8 mouse cellular contexts compared by ENCODE assay signal in genomic region chr5:138755121-138755452, GRCm38 (mm10). TPM values are rescaled to one million over a fixed set of nuclear protein-coding genes. Genes with fewer than 3 reads are reported as not detected.
DNase-seq lines count a peak whose midpoint lies in the region; ATAC-seq and TF ChIP-seq lines count a peak whose summit lies in the region.

No protein-coding gene starts in this region.

- ATAC-seq in cerebellum, adult (ENCODE audit: insufficient number of reproducible peaks, low FRiP score, low TSS enrichment) = 0 out of 2 replicates have a peak, but pooled peaks have one; percentile 5
- no peak for ATAC-seq in lung, postnatal 0 days
- no peak for ATAC-seq in limb, embryonic 11.5 days (ENCODE audit: insufficient number of reproducible peaks, low FRiP score, low TSS enrichment, low read depth)
- no peak for ATAC-seq in neural tube, embryonic 15.5 days (ENCODE audit: low FRiP score)
- ATAC-seq in inflammation-experienced regulatory T-cells, adult 6 months = no peak

- H3K9me3 ChIP-seq in lung, postnatal 0 days (ENCODE audit: low read length) = no peaks in the 10 kb centered on the region
- no peaks in the 10 kb centered on the region for H3K9me3 ChIP-seq in limb, embryonic 11.5 days (ENCODE audit: control insufficient read depth, low read length)
- no peaks in the 10 kb centered on the region for H3K9me3 ChIP-seq in neural tube, embryonic 15.5 days (replicated peaks)

- no peaks in the 10 kb centered on the region for H3K36me3 ChIP-seq in lung, postnatal 0 days (ENCODE audit: insufficient read depth, low read length)
- no peaks in the 10 kb centered on the region for H3K36me3 ChIP-seq in limb, embryonic 11.5 days (ENCODE audit: control insufficient read depth, insufficient read depth, low read length)
- peaks cover 15% of the 10 kb centered on the region for H3K36me3 ChIP-seq in neural tube, embryonic 15.5 days

- H3K27me3 ChIP-seq in lung, postnatal 0 days (replicated peaks; ENCODE audit: insufficient read depth, low read length) = peaks cover 11% of the 10 kb centered on the region
- H3K27me3 ChIP-seq in limb, embryonic 11.5 days (ENCODE audit: control insufficient read depth, insufficient read depth, low read length) = peaks cover 53% of the 10 kb centered on the region
- H3K27me3 ChIP-seq in neural tube, embryonic 15.5 days (replicated peaks) = no peaks in the 10 kb centered on the region

- peak overlapping the region; percentile 54 for H3K4me3 ChIP-seq in lung, postnatal 0 days (ENCODE audit: low read depth, low read length)
- peak overlapping the region; percentile 58 for H3K4me3 ChIP-seq in limb, embryonic 11.5 days (ENCODE audit: low read depth, low read length)
- peak overlapping the region; percentile 88 for H3K4me3 ChIP-seq in neural tube, embryonic 15.5 days (replicated peaks)

- no peak for TF ChIP-seq CTCF in lung, postnatal 0 days (IDR thresholded peaks at IDR 0.05)

- 0% methylated on average over 23 of the region's 34 CpGs for WGBS in lung, postnatal 0 days
- 1% methylated on average over 30 of the region's 34 CpGs for WGBS in limb, embryonic 11.5 days
- under 1% methylated on average over 33 of the region's 34 CpGs for WGBS in neural tube, embryonic 15.5 days

- TF ChIP-seq EP300 in lung, postnatal 0 days (IDR thresholded peaks at IDR 0.05) = no peak

- no peak for DNase-seq in cerebellum, postnatal 25 days
- no peak for DNase-seq in lung, postnatal 0 days (ENCODE audit: low spot score)
- no peak for DNase-seq in lung, postnatal 4 days
- DNase-seq in limb, embryonic 11.5 days (ENCODE audit: low spot score) = no peak
- no peak for DNase-seq in kidney, adult 8-10 months

- peaks cover 5% of the 10 kb centered on the region; the same call in 1 of the 2 replicates for H3K4me1 ChIP-seq in lung, postnatal 0 days (ENCODE audit: insufficient read depth, low read depth, low read length)
- H3K4me1 ChIP-seq in limb, embryonic 11.5 days (ENCODE audit: control insufficient read depth, insufficient read depth, low read length) = peaks cover 12% of the 10 kb centered on the region
- H3K4me1 ChIP-seq in neural tube, embryonic 15.5 days = peaks cover 68% of the 10 kb centered on the region

- H3K27ac ChIP-seq in lung, postnatal 0 days (ENCODE audit: low read length) = peak overlapping the region; percentile 32; the same call in 1 of the 2 replicates
- no peak overlapping the region for H3K27ac ChIP-seq in limb, embryonic 11.5 days (replicated peaks; ENCODE audit: low read depth, low read length)
- peak overlapping the region; percentile 98 for H3K27ac ChIP-seq in neural tube, embryonic 15.5 days (replicated peaks)

- peak overlapping the region; percentile 82 for H3K4me2 ChIP-seq in lung, postnatal 0 days (replicated peaks; ENCODE audit: low read depth, low read length)
- H3K4me2 ChIP-seq in limb, embryonic 11.5 days (ENCODE audit: low read depth, severe bottlenecking) = peak overlapping the region; percentile 99
- peak overlapping the region; percentile 91 for H3K4me2 ChIP-seq in neural tube, embryonic 15.5 days

- H3K9ac ChIP-seq in lung, postnatal 0 days (replicated peaks; ENCODE audit: low read depth) = 0 out of 2 replicates have a peak overlapping the region, but pooled peaks have one; percentile 8
- H3K9ac ChIP-seq in limb, embryonic 11.5 days (ENCODE audit: low read length) = no peak overlapping the region; the same call in 1 of the 2 replicates
- H3K9ac ChIP-seq in neural tube, embryonic 15.5 days (replicated peaks) = peak overlapping the region; percentile 92

RNA-seq across cellular contexts. Expression of gene Fam20c, which starts 0.8 kb away (rescaled TPM):
- 4.9 and 5.6 TPM in 2 replicates for polyA plus RNA-seq in lung, postnatal 0 days (2015; fragmentation: Nextera tagmentation; extraction: Ambion mirVana)
- 1.6 and 1.9 TPM in 2 replicates for polyA plus RNA-seq in limb, embryonic 11.5 days (2014; fragmentation: Nextera tagmentation; extraction: Ambion mirVana)
- polyA plus RNA-seq in neural tube, embryonic 15.5 days (2015; fragmentation: Nextera tagmentation; extraction: Ambion mirVana) = 43.6 and 57.9 TPM in 2 replicates
- polyA plus RNA-seq in inflammation-experienced regulatory T-cells, adult 6 months (2017; shearing (Covaris generic)) = not detected
